Mouse (Mus musculus) ES-E14 (cell line): ENCODE measurements around the gene Ap3b1.

Experiments
- CHD2 ChIP-seq: IDR thresholded peaks from 2 replicates; pipeline ENCODE4 v1.6.1; 2014; ENCODE audit warnings: mild to moderate bottlenecking, low read depth, low read length, inconsistent platforms
- HCFC1 ChIP-seq: IDR thresholded peaks from 2 replicates; pipeline ENCODE4 v1.6.1; 2012; ENCODE audit warnings: low read length, inconsistent platforms, borderline replicate concordance; ENCODE audit not compliant: insufficient read depth
- MAFK ChIP-seq: IDR thresholded peaks from 2 replicates; pipeline ENCODE4 v1.6.1; 2014; ENCODE audit warnings: mild to moderate bottlenecking, low read depth, low read length, inconsistent platforms; ENCODE audit not compliant: insufficient read depth
- ZC3H11A ChIP-seq: IDR thresholded peaks from 2 replicates; pipeline ENCODE4 v1.6.1; 2012; ENCODE audit warnings: low read depth, mild to moderate bottlenecking, inconsistent platforms, low read length, borderline replicate concordance

GRCm38 (mm10) chr13:94599718-94600117, 241.0 kb downstream of the Ap3b1 start:
- TF ChIP-seq ZC3H11A (no peak), HCFC1 (no peak), CHD2 (no peak), MAFK (no peak)
